Mouse (Mus musculus): ENCODE data around the gene Myo16.

GRCm38 (mm10) chr8:10683088-10683487, 529.4 kb downstream of the Myo16 start:
- TF ChIP-seq CTCF (IDR thresholded peaks at IDR 0.05; ENCODE audit: borderline replicate concordance, insufficient read depth, low read length) = no peak
- TF ChIP-seq POLR2A (IDR thresholded peaks at IDR 0.05; ENCODE audit: low read depth, low read length) = no peak
